Mouse (Mus musculus): ENCODE measurements around the gene Zbtb16. TPM values are rescaled to one million over a fixed set of nuclear protein-coding genes. Genes with fewer than 3 reads are reported as not detected.

Zbtb16 gene
- polyA plus RNA-seq, 1 experiment from 2014 or later = 7.0 TPM

DNA sequence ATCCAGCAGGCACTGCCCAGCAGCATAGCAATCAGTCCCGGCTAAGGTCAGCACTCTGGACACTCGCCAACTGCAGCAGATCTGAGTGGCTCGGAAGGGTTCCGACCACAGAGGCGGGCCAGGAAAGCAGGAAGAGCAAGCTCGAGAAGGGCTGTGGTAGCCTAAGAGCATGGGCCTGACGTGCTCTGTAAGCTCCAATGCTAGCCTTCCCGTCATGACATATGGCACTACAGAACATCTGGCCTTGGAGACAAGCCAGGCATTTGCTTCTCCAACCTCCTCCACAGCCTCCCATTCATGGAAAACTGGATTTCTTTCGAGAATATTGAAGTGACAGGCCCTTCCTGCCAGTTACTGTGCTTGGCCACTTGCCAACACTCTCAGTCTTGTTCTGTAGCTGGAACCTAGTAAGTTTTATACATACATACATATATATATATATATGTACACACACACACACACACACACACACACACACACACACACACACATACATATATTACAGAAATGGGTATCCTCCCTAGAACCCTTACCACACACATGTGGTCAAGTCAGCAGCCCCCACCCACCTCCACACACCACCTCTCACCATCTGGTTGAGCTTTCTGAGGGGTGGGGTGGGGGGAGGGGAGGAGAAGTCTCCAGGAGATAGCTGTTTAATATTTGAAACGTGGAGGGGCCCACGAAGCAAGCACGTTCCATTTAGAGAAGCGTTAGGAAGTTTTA, 75.4 kb downstream of the Zbtb16 start:
- Histone ChIP-seq H3K9me3 (no peaks in the 10 kb centered on the region), H3K9ac (no peak overlapping the region)

DNA sequence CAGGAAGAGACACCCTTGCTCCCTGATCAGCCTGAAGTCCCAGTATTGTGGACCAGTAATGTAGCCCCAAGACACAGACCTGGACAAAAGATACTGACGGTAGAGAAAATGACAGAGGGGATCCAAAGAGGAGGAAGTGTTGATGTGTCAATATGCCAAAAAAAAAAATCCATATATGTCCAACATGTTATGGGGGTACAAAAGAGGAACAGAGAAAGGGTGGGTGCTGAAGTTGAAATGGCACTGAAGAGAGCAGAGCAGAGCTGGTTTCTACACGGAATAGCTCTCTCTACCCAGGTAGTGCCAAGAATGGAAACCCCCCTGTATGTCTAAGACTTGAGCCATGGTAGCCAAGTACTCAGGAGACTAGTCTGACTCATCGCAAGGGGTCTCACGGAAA, 76.9 kb downstream of the Zbtb16 start:
- H3K4me2 ChIP-seq = no peak overlapping the region
- no peaks in the 10 kb centered on the region for H3K9me3 ChIP-seq
- H3K4me1 ChIP-seq = peaks cover 58% of the 10 kb centered on the region
- no peaks in the 10 kb centered on the region for H3K36me3 ChIP-seq
- ATAC-seq (ENCODE audit: borderline replicate concordance, extremely low read depth, low FRiP score, low TSS enrichment) = no peak
- no peak overlapping the region for H3K4me3 ChIP-seq
- no peak overlapping the region for H3K9ac ChIP-seq
- H3K27ac ChIP-seq = no peak overlapping the region
- 90% methylated on average over 4 of the region's 4 CpGs for WGBS
- 0 out of 2 replicates have a peak, but pooled peaks cover 3% of the 10 kb centered on the region for H3K27me3 ChIP-seq

More for the DNA sequence above, 75.4 kb downstream of the Zbtb16 start:
- H3K4me2 ChIP-seq = peak overlapping the region; percentile 16; the same call in 1 of the 2 replicates
- ATAC-seq (ENCODE audit: borderline replicate concordance, extremely low read depth, low FRiP score, low TSS enrichment) = peak; percentile 94
- H3K4me1 ChIP-seq = peaks cover 60% of the 10 kb centered on the region
- H3K27ac ChIP-seq = peak overlapping the region; percentile 91
- WGBS = 8% methylated on average over 13 of the region's 13 CpGs
- H3K27me3 ChIP-seq = 0 out of 2 replicates have a peak, but pooled peaks cover 3% of the 10 kb centered on the region
- no peak overlapping the region for H3K4me3 ChIP-seq
- H3K36me3 ChIP-seq = no peaks in the 10 kb centered on the region

- 47% methylated on average over 13 of the region's 13 CpGs for WGBS
- no peaks in the 10 kb centered on the region for H3K36me3 ChIP-seq
- no peak for ATAC-seq (ENCODE audit: borderline replicate concordance, extremely low read depth, low FRiP score, low TSS enrichment)
- no peak overlapping the region for H3K4me2 ChIP-seq
- H3K4me3 ChIP-seq = no peak overlapping the region
- 0 out of 2 replicates have a peak overlapping the region, but pooled peaks have one; percentile 15 for H3K27ac ChIP-seq
- peaks cover 58% of the 10 kb centered on the region for H3K4me1 ChIP-seq
- no peaks in the 10 kb centered on the region for H3K9me3 ChIP-seq
- no peaks in the 10 kb centered on the region for H3K27me3 ChIP-seq
- H3K9ac ChIP-seq = no peak overlapping the region
These were observed 78.1 kb downstream of the Zbtb16 start for GRCm38 (mm10) chr9:48757650-48758580.

GRCm38 (mm10) chr9:48756261-48756812, 79.7 kb downstream of the Zbtb16 start:
- Histone ChIP-seq H3K27me3 (no peaks in the 10 kb centered on the region), H3K36me3 (no peaks in the 10 kb centered on the region), H3K4me2 (no peak overlapping the region), H3K27ac (no peak overlapping the region), H3K9ac (no peak overlapping the region), H3K4me1 (peaks cover 48% of the 10 kb centered on the region), H3K4me3 (no peak overlapping the region), H3K9me3 (no peaks in the 10 kb centered on the region)
- no peak for ATAC-seq (ENCODE audit: borderline replicate concordance, extremely low read depth, low FRiP score, low TSS enrichment)
- WGBS = 56% methylated on average over 10 of the region's 10 CpGs

DNA sequence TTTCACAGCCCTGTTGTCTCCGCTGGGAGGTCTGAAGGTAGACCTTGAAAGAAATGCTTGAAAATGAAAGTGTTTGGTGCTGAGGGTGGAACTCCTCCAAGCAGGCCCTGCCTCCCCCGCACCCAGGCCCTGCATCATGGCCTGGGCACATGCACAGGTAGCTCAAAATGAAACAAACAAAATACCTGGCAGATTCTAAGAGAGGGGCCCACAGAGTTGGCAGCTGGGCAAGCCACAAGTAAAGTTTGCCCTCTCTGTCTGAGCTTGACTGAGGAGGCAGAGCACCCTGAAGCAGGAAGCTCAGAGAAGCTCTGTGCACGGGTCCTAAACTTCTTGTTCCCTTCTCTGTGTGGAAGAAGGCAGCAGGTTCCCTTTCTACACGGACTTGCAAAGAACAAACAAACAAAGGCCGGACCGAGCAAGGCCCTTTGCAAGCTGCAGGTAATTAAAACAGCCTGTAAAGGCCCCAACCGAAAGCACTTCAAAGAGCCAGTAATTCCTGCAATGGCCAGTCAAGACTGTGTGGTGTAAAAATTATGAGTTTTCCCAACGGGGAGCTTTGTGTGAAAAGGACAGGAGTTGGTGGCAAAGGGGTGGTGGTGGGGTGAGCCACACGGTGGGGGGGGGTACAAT, 80.5 kb downstream of the Zbtb16 start:
- H3K9ac ChIP-seq = no peak overlapping the region
- H3K36me3 ChIP-seq = no peaks in the 10 kb centered on the region
- H3K9me3 ChIP-seq = no peaks in the 10 kb centered on the region
- peak overlapping the region; percentile 18; the same call in 1 of the 2 replicates for H3K27ac ChIP-seq
- peaks cover 40% of the 10 kb centered on the region for H3K4me1 ChIP-seq
- H3K4me3 ChIP-seq = no peak overlapping the region
- H3K4me2 ChIP-seq = no peak overlapping the region
- WGBS = 43% methylated on average over 9 of the region's 9 CpGs
- no peak for ATAC-seq (ENCODE audit: borderline replicate concordance, extremely low read depth, low FRiP score, low TSS enrichment)
- no peaks in the 10 kb centered on the region for H3K27me3 ChIP-seq

- Histone ChIP-seq H3K36me3 (no peaks in the 10 kb centered on the region), H3K4me3 (no peak overlapping the region), H3K4me1 (peaks cover 29% of the 10 kb centered on the region), H3K9ac (no peak overlapping the region), H3K4me2 (no peak overlapping the region), H3K27me3 (no peaks in the 10 kb centered on the region), H3K9me3 (no peaks in the 10 kb centered on the region), H3K27ac (no peak overlapping the region)
- 92% methylated on average over 6 of the region's 6 CpGs for WGBS
- no peak; the same call in 1 of the 2 replicates for ATAC-seq (ENCODE audit: borderline replicate concordance, extremely low read depth, low FRiP score, low TSS enrichment)
These were observed 81.6 kb downstream of the Zbtb16 start for GRCm38 (mm10) chr9:48754418-48754817.

DNA sequence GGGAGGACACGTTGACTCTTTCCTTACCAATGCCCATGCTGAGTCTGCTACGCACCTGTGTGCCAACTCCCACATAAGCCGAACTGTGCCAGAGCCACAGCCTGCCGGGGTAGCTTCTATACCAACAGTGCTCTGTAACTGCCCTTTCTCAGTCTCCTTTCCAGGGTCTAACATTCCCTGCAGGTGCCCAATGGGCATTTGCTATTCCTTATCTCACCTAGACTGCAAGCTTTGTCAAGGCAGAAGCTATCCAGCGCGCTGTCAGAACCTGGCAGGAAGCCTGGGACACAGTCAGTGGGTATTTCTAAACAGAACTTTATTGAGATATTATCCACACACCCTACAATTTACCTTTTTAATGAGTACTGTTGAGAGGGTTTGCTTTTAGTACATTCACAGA, 82.1 kb downstream of the Zbtb16 start:
- H3K9ac ChIP-seq = no peak overlapping the region
- no peak overlapping the region for H3K4me2 ChIP-seq
- H3K4me3 ChIP-seq = no peak overlapping the region
- no peak overlapping the region for H3K27ac ChIP-seq
- no peak for ATAC-seq (ENCODE audit: borderline replicate concordance, extremely low read depth, low FRiP score, low TSS enrichment)
- H3K9me3 ChIP-seq = no peaks in the 10 kb centered on the region
- H3K4me1 ChIP-seq = peaks cover 23% of the 10 kb centered on the region
- H3K27me3 ChIP-seq = no peaks in the 10 kb centered on the region
- 89% methylated on average over 6 of the region's 6 CpGs for WGBS
- no peaks in the 10 kb centered on the region for H3K36me3 ChIP-seq

DNA sequence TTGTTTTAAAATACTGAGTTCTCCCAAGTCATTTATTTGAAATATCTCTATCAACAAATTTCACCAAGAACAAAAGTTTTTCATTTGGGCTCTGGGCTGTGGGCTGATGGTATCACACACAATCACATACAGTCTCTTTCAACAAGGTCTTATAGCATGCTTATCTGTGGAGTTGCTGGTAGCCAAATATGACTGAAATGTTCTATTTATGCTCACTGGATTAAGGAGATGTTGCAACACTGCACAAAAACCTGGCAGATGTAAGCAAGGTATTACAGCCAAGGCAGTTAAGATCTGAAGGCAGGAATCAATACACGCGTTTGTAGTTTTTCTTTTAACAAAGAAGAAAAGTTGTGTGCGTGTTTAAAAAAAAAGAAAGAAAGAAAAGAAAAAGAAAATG, 84.1 kb downstream of the Zbtb16 start:
- no peak for ATAC-seq (ENCODE audit: borderline replicate concordance, extremely low read depth, low FRiP score, low TSS enrichment)
- Histone ChIP-seq H3K9me3 (no peaks in the 10 kb centered on the region), H3K4me2 (no peak overlapping the region), H3K27ac (0 out of 2 replicates have a peak overlapping the region, but pooled peaks have one; percentile 29), H3K36me3 (no peaks in the 10 kb centered on the region), H3K4me3 (no peak overlapping the region), H3K27me3 (no peaks in the 10 kb centered on the region), H3K4me1 (peaks cover 8% of the 10 kb centered on the region; the same call in 1 of the 2 replicates), H3K9ac (no peak overlapping the region)
- 76% methylated on average over 3 of the region's 3 CpGs for WGBS

- peaks cover 15% of the 10 kb centered on the region for H3K4me1 ChIP-seq
- no peak overlapping the region for H3K9ac ChIP-seq
These were observed 86.4 kb downstream of the Zbtb16 start for GRCm38 (mm10) chr9:48749666-48750065.

GRCm38 (mm10) chr9:48749168-48749567, 86.9 kb downstream of the Zbtb16 start:
- 72% methylated on average over 4 of the region's 4 CpGs for WGBS
- no peak overlapping the region for H3K27ac ChIP-seq
- H3K9me3 ChIP-seq = no peaks in the 10 kb centered on the region
- no peak overlapping the region for H3K4me3 ChIP-seq
- H3K36me3 ChIP-seq = no peaks in the 10 kb centered on the region
- no peaks in the 10 kb centered on the region for H3K27me3 ChIP-seq
- peaks cover 20% of the 10 kb centered on the region for H3K4me1 ChIP-seq
- H3K9ac ChIP-seq = no peak overlapping the region
- ATAC-seq (ENCODE audit: borderline replicate concordance, extremely low read depth, low FRiP score, low TSS enrichment) = no peak
- no peak overlapping the region for H3K4me2 ChIP-seq

More at GRCm38 (mm10) chr9:48749666-48750065, 86.4 kb downstream of the Zbtb16 start:
- no peak overlapping the region for H3K27ac ChIP-seq
- H3K4me2 ChIP-seq = no peak overlapping the region
- no peaks in the 10 kb centered on the region for H3K36me3 ChIP-seq
- H3K9me3 ChIP-seq = no peaks in the 10 kb centered on the region
- no peaks in the 10 kb centered on the region for H3K27me3 ChIP-seq
- ATAC-seq (ENCODE audit: borderline replicate concordance, extremely low read depth, low FRiP score, low TSS enrichment) = no peak
- H3K4me3 ChIP-seq = no peak overlapping the region
- WGBS = 82% methylated on average over 6 of the region's 6 CpGs

- no peak for ATAC-seq (ENCODE audit: borderline replicate concordance, extremely low read depth, low FRiP score, low TSS enrichment)
- WGBS = 88% methylated on average over 4 of the region's 4 CpGs
- H3K36me3 ChIP-seq = no peaks in the 10 kb centered on the region
- no peaks in the 10 kb centered on the region for H3K27me3 ChIP-seq
- H3K27ac ChIP-seq = no peak overlapping the region
- H3K9ac ChIP-seq = no peak overlapping the region
- H3K9me3 ChIP-seq = no peaks in the 10 kb centered on the region
- peaks cover 23% of the 10 kb centered on the region for H3K4me1 ChIP-seq
- H3K4me2 ChIP-seq = no peak overlapping the region
- no peak overlapping the region for H3K4me3 ChIP-seq
These were observed 87.3 kb downstream of the Zbtb16 start for GRCm38 (mm10) chr9:48748761-48749160.
